Mouse (Mus musculus): ENCODE data around the gene Mvb12a.

Gene Mvb12a

DNA sequence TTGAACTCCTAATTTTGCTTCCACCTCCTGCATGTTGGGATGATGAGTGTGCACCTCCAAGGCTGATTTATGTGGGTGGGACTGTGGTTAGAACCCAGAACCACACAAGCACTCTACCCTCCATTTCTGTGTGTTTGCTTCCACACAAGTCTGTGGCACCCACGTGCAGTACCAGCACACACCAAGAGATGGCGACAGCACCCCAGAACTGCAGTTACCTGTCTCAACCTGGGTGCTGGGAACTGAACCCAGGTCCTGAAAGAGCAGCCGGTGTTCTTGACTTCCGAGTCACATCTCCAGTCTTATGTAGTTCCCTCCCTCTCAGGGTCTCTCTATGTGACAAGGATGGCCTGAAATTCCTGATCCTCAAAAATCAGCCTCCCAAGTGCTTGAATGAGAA lies 21.3 kb downstream of the Mvb12a start:
- no peak for DNase-seq (ENCODE audit: low spot score in 2 of 2)

- no peak for DNase-seq (ENCODE audit: low spot score in 2 of 2)
These were observed 23.8 kb downstream of the Mvb12a start, which contains the start of gene Nxnl1 for GRCm38 (mm10) chr8:71566501-71566900. Gene Nxnl1, minus strand, starts transcription at chr8:71566601.

GRCm38 (mm10) chr8:71567587-71567986 lies 24.9 kb downstream of the Mvb12a start:
- DNase-seq (ENCODE audit: low spot score in 2 of 2) = no peak

DNA sequence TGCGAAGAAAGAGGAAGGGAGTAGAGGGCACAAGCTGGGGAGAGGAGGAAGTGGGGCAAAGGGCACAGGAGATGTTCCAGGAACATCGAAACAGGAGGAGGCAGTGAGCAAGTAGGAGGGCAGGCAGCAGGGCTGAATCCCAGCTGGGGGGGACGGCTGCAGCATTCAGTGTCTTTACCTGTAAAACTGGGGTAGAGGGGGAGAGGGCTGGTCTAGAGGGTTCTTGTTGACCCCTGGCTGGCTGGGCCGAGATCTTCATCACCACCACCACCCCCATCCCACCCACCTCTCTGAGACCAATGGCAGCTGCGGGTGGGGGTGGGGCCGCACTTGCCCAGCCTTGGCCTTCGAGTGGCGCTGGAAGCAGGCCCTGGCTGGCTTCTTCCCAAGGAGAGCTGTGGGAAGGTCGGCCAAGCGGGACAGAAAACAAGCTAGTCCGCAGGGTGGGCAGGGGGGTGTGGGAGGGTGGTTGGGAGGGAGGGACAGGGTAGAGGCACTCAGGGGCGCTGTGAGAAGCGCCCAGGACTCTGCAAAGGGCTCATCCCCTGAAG lies 25.7 kb downstream of the Mvb12a start, which contains the start of gene Slc27a1:
Slc27a1 (plus strand) TSS at position 496 of the 551 bp plus-strand sequence.
- DNase-seq (ENCODE audit: low spot score in 2 of 2) = peak in 1 of 2 experiments; percentile 75

GRCm38 (mm10) chr8:71568941-71569340 lies 26.2 kb downstream of the Mvb12a start:
- no peak for DNase-seq (ENCODE audit: low spot score in 2 of 2)

DNA sequence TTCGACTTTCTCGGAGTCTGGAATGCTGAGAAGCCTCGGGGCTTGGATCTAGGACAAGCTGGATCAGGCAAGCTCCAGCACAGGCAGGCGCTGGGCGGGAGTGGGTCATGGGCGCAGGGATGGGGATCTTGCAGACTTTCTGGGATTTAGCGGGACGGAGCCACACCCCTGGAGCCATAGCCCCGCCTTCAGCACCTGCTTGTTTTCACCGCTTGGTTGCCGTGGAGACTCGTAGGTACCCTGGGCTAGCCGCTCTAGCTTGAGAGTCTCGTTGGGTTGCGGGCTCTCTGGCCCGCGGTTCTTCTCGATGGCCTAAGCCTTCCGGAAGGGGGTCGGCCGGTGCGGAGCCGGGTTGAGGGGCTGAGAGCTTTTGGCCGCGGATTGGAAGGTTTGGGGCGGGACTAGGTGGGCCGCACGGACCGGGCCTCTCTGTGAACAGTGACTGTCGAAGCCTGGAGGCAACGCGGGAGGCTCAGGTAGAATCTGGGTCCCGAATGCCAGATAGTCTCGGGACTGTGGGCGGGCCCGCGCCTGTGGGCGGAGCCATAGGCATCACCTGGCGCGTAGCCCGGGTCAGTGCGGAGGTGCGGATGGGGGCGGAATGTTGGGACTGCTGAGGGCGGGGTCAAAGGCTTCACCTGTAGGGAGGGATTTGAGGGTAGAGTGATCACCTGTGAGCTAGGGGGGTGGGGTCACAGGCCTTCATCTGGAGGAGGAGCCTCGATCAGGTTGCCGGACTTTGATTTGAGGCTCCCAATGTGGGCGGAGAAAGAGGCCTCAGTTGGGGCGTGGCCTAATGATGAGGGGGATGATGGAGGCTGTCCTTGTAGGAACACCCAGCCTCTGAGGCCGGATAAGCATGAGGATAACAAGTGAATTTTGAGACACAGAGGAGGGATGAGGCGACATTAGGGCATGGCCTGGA lies 26.9 kb downstream of the Mvb12a start:
- DNase-seq (ENCODE audit: low spot score in 2 of 2) = peak; percentile 83 to 86

DNA sequence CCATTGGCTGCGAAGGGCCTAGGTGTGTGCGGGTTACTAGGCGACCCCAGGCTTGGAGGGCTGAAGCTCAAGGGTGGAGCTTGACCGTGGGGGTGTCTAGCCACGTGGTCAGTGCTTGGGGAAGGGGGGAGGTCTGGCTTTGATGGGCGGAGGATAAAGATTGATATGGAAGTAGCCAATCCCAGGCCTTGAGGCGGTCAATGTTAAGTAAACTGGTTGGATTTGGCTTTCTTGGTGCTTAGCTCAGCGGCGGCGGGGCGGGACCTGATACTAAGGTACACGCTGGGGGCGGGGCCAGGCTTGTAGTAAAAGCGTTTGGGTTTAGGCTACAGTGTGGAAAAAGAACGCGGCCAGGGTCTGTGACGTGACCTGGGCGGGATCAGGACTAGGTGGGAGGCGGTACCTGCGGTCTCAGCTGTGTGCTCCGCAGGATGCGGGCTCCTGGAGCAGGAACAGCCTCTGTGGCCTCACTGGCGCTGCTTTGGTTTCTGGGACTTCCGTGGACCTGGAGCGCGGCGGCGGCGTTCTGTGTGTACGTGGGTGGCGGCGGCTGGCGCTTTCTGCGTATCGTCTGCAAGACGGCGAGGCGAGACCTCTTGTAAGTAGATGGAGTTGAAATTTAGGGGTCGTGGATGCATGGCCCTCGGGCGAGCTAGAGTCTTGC lies 27.7 kb downstream of the Mvb12a start:
- peak; percentile 91 to 93 for DNase-seq (ENCODE audit: low spot score in 2 of 2)

DNA sequence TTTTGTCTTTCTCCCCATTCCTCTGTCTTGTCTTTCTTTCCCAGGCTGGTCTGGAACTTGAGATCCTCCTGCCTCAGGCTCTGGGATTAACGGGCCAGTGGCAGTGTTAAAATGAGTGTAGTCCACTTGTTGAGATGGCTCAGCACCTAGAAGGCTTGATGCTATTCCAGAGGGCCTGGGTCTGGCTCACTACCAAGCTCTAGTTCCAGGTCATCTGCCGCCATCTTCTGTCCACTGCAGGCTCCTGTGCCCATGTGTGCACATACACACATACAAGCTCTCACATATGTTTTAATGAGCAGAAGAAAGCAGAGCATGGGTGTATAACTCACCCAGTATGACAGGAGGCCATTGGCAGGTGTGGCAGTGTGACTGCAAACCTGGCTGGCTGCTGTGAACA lies 29.4 kb downstream of the Mvb12a start:
- DNase-seq (ENCODE audit: low spot score in 2 of 2) = no peak

DNA sequence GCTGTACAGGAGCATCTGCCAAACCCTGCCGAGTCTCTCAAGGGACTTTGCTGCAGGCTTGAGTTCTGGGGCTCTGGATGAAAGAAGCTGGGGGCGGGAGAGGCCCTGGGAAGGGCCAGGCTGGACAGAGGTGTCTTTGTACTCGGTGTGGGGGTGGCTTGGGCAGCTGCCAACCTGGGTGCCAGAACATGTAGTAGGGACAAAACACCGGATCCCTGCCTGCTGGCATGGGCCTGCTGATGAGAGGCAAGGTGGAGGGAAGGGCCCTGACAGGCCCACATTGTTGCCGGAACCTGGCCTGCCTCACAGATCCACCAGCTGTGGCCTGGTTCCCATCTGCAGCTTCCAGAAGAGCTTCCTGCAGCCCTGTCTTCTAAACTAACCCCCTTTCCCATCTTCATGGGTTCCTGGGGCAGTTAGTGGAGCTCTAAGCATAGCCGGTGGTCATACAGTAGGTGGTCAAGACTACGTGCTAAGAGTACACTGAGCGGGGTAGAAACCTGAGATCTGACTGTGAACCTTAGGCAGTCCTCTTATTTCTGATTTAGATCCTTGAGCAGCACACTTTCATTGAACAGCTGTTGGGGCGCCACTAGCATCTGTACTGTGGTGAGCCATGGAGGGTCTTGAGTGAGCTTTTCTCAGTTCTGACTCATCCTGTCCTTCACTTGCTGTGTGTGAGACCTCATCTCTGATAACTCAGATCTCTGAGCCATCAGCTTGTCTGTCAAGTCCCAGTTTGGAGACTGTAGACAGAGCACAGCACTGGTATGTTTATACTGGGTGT lies 30.3 kb downstream of the Mvb12a start:
- DNase-seq (ENCODE audit: low spot score in 2 of 2) = peak in 1 of 2 experiments; percentile 67

GRCm38 (mm10) chr8:71574426-71574825 lies 31.7 kb downstream of the Mvb12a start:
- no peak for DNase-seq (ENCODE audit: low spot score in 2 of 2)

- no peak for DNase-seq (ENCODE audit: low spot score in 2 of 2)
These were observed 32.3 kb downstream of the Mvb12a start for GRCm38 (mm10) chr8:71575020-71575419.

DNA sequence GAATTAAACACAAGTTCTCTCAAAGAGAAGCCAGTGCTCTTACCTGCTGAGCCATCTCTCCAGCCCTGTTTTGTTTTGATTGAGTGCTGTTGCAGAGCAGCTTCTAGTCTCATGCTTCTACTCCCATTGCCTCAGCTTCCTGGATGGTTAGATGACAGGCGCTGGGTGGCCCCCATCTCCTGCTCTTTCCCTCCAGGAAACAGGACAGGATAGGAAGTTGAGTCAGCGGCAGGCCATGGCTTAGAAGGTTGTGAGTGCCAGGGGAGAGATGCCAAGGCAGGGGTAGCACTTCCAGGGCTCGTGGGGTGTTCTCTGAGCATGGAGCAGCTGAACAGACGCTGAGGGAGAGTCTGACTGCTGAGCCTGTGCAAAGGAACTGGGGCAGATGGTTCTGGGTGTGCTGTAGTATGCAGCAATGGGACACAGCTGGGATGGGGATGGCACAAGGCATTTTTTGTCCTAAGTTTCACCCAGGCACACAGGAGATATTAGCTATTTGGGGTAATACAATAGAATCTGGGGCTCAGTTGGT lies 35.2 kb downstream of the Mvb12a start:
- no peak for DNase-seq (ENCODE audit: low spot score in 2 of 2)

GRCm38 (mm10) chr8:71579009-71579408 lies 36.3 kb downstream of the Mvb12a start:
- no peak for DNase-seq (ENCODE audit: low spot score in 2 of 2)

- no peak for DNase-seq (ENCODE audit: low spot score in 2 of 2)
These were observed 36.8 kb downstream of the Mvb12a start for GRCm38 (mm10) chr8:71579476-71579875.

DNA sequence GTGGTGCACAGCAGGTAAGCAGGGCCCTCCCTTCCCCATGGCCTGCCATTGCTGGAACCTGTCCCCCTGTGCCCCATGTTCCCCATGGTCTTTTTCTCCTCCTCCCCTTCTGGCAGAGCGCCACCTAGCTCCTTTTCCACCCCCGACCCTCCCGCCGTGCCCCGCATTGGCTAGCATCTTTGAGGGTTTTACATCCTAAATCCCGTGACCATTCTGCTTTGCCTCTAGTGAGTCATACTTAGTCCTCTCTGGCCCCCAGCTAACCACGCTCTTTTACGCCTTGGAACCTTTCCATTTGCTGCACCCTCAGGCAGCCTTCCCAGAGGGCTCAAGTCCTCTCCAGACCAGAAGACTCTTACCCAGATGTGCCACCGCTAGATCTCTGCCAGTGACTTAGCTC lies 37.5 kb downstream of the Mvb12a start:
- no peak for DNase-seq (ENCODE audit: low spot score in 2 of 2)

GRCm38 (mm10) chr8:71586891-71587290 lies 44.2 kb downstream of the Mvb12a start:
- DNase-seq (ENCODE audit: low spot score in 2 of 2) = no peak

GRCm38 (mm10) chr8:71588762-71589161 lies 46.0 kb downstream of the Mvb12a start:
- no peak for DNase-seq (ENCODE audit: low spot score in 2 of 2)

GRCm38 (mm10) chr8:71591017-71591416 lies 48.3 kb downstream of the Mvb12a start:
- DNase-seq (ENCODE audit: low spot score in 2 of 2) = no peak

DNA sequence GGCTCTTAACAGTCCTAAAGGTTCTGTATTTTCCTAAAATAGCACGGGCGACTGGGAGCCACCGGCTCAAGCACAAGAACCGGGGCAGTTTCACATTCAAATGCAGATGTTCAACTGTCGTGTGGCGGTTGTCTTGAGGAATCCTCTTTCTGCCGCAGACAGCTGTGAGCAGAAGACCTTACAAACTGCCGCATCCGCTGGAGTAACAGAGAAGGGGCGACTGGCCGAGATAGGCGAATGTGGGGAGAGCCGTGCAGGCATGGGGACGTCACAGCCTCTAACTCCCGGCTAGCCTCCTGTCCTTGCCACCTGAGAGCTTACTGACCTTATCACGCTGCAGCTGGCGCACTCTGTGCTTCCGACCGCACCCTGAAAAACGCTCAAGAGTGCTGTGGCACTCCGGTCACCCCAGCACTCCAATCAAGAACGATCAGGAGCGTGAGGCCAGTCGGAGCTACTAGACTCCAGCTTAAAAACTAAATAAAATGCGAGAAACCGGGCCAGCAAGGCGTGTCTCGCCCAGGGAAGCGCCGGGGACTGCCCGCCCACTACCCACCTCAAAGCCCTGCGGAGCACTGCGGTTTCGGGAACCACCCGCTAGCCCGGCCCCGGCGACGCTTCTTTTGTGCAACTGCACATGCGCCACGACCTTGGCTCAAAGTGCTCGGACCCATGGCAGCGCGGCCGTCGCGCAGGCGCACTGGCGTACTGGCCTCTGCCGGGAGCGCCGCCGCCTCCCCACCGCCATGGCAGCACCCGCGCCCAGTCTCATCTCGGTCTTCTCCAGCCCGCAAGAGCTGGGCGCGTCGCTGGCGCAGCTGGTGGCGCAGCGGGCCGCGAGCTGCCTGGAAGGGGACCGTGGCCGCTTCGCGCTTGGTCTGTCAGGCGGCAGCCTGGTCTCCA lies 49.0 kb downstream of the Mvb12a start, which contains the start of gene Pgls:
Pgls (plus strand) TSS at position 706 of the 903 bp plus-strand sequence.
- peak; percentile 94 for DNase-seq (ENCODE audit: low spot score in 2 of 2)
